Mouse (Mus musculus) hindbrain, embryonic 10.5 days (tissue): ENCODE results near the gene Gm15155. TPM values are rescaled to one million over a fixed set of nuclear protein-coding genes. Genes with fewer than 3 reads are reported as not detected.
"Not testable (repeated sequence)": the region's sequence is repeated elsewhere in the genome, so short reads cannot be mapped to it uniquely, and the experiment has no call there.

ENCODE experiments used
- DNase-seq: peaks from one replicate; pipeline ENCODE4 v3.0.0-alpha.2; 2017; ENCODE audit warnings: low spot score
- H3K27ac ChIP-seq: fragments of 300-500 bp; sonication (generic); 2 replicates; pipeline ENCODE4 v1.5.1; 2016; ENCODE audit warnings: mild to moderate bottlenecking, moderate library complexity
- H3K27me3 ChIP-seq: fragments of 300-500 bp; sonication (generic); 2 replicates; pipeline ENCODE4 v1.6.1; 2016; ENCODE audit warnings: mild to moderate bottlenecking; ENCODE audit not compliant: poor library complexity, insufficient read depth, severe bottlenecking
- H3K36me3 ChIP-seq: fragments of 300-500 bp; sonication (generic); 2 replicates; pipeline ENCODE4 v1.6.1; 2016; ENCODE audit warnings: mild to moderate bottlenecking, moderate library complexity
- H3K4me1 ChIP-seq: fragments of 300-500 bp; sonication (generic); replicated peaks from 2 replicates; pipeline ENCODE4 v1.6.1; 2016; ENCODE audit warnings: mild to moderate bottlenecking
- H3K4me3 ChIP-seq: fragments of 300-500 bp; sonication (generic); 2 replicates; pipeline ENCODE4 v1.5.1; 2016; ENCODE audit warnings: mild to moderate bottlenecking, moderate library complexity
- H3K9me3 ChIP-seq: fragments of 300-500 bp; sonication (generic); 2 replicates; pipeline ENCODE4 v1.6.1; 2016; ENCODE audit warnings: mild to moderate bottlenecking, moderate library complexity
- WGBS: fragments of 180-500 bp; shearing (Covaris S2); methylation state at CpG from one replicate; pipeline ENCODE4 v1.1.7; 2016; 5-methylcytosine and 5-hydroxymethylcytosine counted together
- polyA plus RNA-seq: library from polyadenylated mRNA; unstranded; fragments of >200 nt; fragmentation: Nextera tagmentation; extraction: Ambion mirVana; gene quantifications from 2 replicates; pipeline ENCODE4 v1.2.1, GENCODE M21; 2016

Gene Gm15155
- polyA plus RNA-seq, 1 experiment from 2014 or later: not detected

- Histone ChIP-seq H3K27me3 (no peaks in the 10 kb centered on the region), H3K4me1 (no peaks in the 10 kb centered on the region), H3K4me3 (no peak overlapping the region), H3K36me3 (no peaks in the 10 kb centered on the region), H3K9me3 (no peaks in the 10 kb centered on the region), H3K27ac (no peak overlapping the region)
- WGBS: 11% methylated on average over 1 of the region's 1 CpGs
- peak; percentile 3 for DNase-seq
Observed at GRCm38 (mm10) chrX:155643975-155644374, 19.4 kb downstream of the Gm15155 start.

DNA sequence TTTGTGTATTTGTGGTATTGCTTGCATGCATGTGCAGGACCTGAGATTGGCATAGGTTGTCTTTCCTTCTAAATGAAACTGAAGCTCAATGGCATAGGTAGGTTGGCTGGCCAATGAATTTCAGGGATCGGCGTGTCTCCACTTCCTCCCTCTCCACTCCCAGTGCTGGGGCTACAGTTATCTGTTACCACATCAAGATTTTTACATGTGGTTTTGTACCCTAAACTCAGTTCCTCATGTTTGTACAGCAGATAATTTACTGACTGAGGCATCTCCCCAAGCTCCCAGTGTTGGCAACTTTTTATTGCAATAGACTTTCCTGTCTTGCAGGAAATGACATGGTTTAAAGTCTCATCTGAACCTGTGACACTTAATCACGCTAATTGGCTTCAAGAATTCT, 21.4 kb downstream of the Gm15155 start:
- Histone ChIP-seq H3K9me3 (no peaks in the 10 kb centered on the region), H3K4me3 (no peak overlapping the region), H3K27ac (no peak overlapping the region), H3K27me3 (no peaks in the 10 kb centered on the region), H3K36me3 (no peaks in the 10 kb centered on the region), H3K4me1 (no peaks in the 10 kb centered on the region)
- WGBS: 88% methylated on average over 3 of the region's 3 CpGs
- no peak for DNase-seq

- WGBS: 84% methylated on average over 1 of the region's 1 CpGs
Observed at GRCm38 (mm10) chrX:155657971-155658370, 33.4 kb downstream of the Gm15155 start.

DNA sequence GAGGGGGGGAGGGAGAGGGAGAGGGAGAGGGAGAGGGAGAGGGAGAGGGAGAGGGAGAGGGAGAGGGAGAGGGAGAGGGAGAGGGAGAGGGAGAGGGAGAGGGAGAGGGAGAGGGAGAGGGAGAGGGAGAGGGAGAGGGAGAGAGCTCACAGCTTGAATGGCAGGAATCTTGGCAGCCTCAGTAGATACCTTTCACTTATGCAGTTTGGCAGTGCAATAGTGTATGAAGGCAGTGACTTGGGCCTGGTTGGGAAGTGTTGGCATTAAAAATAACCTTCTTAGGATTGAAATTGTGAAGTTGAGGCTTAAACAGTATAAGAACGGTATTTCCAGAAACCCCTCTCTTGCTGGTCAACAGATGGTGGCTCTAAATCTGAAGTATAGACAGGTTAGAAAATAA, 65.9 kb downstream of the Gm15155 start:
- not testable (repeated sequence) for DNase-seq, H3K4me1 ChIP-seq, H3K36me3 ChIP-seq, H3K4me3 ChIP-seq, H3K9me3 ChIP-seq, H3K27me3 ChIP-seq, H3K27ac ChIP-seq
- WGBS: 87% methylated on average over 1 of the region's 1 CpGs

More at GRCm38 (mm10) chrX:155657971-155658370, 33.4 kb downstream of the Gm15155 start:
- Histone ChIP-seq H3K9me3 (no peaks in the 10 kb centered on the region), H3K4me1 (no peaks in the 10 kb centered on the region), H3K27ac (no peak overlapping the region), H3K27me3 (no peaks in the 10 kb centered on the region), H3K4me3 (no peak overlapping the region), H3K36me3 (no peaks in the 10 kb centered on the region)
- no peak for DNase-seq

DNA sequence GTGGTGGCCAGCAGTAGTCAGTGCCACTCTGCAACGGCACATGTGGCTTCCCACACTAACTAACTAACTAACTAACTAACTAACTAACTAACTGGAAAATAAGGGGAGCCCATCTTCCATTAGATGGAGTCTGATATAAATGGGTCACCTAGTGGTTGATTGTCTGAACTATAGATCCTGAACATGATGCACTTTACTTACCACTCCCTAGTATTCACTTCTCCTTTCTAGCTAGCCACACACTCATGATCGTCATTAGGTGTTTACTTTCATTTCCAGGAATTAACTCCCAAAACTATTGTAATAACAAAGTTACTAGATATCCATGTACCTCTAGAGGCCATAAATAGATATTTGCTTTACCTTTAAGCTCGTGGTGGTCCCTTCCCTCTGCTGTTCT, 99.6 kb downstream of the Gm15155 start:
- Histone ChIP-seq H3K27ac (no peak overlapping the region), H3K36me3 (no peaks in the 10 kb centered on the region), H3K27me3 (no peaks in the 10 kb centered on the region), H3K4me1 (no peaks in the 10 kb centered on the region), H3K9me3 (no peaks in the 10 kb centered on the region), H3K4me3 (no peak overlapping the region)
- DNase-seq: no peak
- 84% methylated on average over 3 of the region's 3 CpGs for WGBS

- WGBS: 83% methylated on average over 1 of the region's 1 CpGs
- no peaks in the 10 kb centered on the region for H3K4me1 ChIP-seq
- no peaks in the 10 kb centered on the region for H3K27me3 ChIP-seq
- H3K36me3 ChIP-seq: no peaks in the 10 kb centered on the region
- no peak for DNase-seq
- no peak overlapping the region for H3K4me3 ChIP-seq
- no peaks in the 10 kb centered on the region for H3K9me3 ChIP-seq
- H3K27ac ChIP-seq: no peak overlapping the region
Observed at GRCm38 (mm10) chrX:155728387-155728786, 103.8 kb downstream of the Gm15155 start.

DNA sequence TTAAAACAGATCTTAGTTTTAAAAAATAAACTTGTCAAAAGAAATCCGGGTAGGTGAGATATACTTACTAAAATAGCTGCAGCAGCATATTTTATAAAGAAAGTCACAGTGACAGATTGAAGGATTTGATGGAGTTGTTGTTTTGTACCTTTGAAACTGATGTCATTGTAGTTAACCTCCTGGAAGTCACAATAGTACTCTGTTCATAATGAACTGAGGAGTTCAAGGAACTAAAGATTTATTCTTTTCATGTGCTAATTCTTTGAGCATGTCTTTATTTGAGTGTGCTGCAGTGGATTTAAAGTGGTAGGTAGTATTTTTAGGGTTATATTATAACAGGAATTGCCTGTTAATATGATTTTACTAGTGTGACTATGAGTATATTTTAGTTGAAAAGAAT, 263.6 kb downstream of the Gm15155 start:
- WGBS: 44% methylated on average over 1 of the region's 1 CpGs
- no peaks in the 10 kb centered on the region for H3K9me3 ChIP-seq

GRCm38 (mm10) chrX:155900040-155900439, 275.5 kb downstream of the Gm15155 start:
- WGBS: 78% methylated on average over 1 of the region's 1 CpGs
- no peaks in the 10 kb centered on the region for H3K4me1 ChIP-seq
- no peak overlapping the region for H3K27ac ChIP-seq
- no peaks in the 10 kb centered on the region for H3K9me3 ChIP-seq
- no peak for DNase-seq
- H3K27me3 ChIP-seq: no peaks in the 10 kb centered on the region
- no peak overlapping the region for H3K4me3 ChIP-seq
- no peaks in the 10 kb centered on the region for H3K36me3 ChIP-seq

More for the DNA sequence above, 263.6 kb downstream of the Gm15155 start:
- Histone ChIP-seq H3K27ac (no peak overlapping the region), H3K36me3 (no peaks in the 10 kb centered on the region), H3K4me1 (no peaks in the 10 kb centered on the region), H3K4me3 (no peak overlapping the region), H3K27me3 (no peaks in the 10 kb centered on the region)
- no peak for DNase-seq

GRCm38 (mm10) chrX:155901742-155902141, 277.2 kb downstream of the Gm15155 start:
- no peak overlapping the region for H3K27ac ChIP-seq
- no peaks in the 10 kb centered on the region for H3K27me3 ChIP-seq
- H3K36me3 ChIP-seq: no peaks in the 10 kb centered on the region
- no peaks in the 10 kb centered on the region for H3K4me1 ChIP-seq
- no peaks in the 10 kb centered on the region for H3K9me3 ChIP-seq
- H3K4me3 ChIP-seq: no peak overlapping the region
- no peak for DNase-seq

DNA sequence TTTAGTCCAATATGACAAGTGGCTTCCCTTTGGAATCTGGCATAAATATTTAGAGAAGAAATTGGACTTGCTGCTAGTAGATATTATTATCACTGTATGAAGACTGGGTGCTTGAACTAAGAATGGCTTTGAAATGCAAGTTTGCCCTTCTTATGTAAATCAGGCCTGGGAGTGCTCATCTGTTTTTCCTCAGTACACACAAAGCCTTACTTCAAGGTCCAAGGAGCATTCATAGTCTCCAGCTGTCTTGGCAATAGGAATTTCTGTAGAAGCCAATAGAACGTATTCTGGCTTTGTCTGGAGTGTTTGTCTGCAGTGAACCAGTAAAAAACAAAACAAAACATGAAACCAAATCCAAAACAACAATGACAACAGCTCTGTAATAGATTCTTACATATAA, 278.6 kb downstream of the Gm15155 start:
- Histone ChIP-seq H3K4me3 (no peak overlapping the region), H3K4me1 (no peaks in the 10 kb centered on the region), H3K36me3 (no peaks in the 10 kb centered on the region), H3K27me3 (no peaks in the 10 kb centered on the region), H3K27ac (no peak overlapping the region), H3K9me3 (no peaks in the 10 kb centered on the region)
- 29% methylated on average over 1 of the region's 1 CpGs for WGBS
- DNase-seq: no peak

DNA sequence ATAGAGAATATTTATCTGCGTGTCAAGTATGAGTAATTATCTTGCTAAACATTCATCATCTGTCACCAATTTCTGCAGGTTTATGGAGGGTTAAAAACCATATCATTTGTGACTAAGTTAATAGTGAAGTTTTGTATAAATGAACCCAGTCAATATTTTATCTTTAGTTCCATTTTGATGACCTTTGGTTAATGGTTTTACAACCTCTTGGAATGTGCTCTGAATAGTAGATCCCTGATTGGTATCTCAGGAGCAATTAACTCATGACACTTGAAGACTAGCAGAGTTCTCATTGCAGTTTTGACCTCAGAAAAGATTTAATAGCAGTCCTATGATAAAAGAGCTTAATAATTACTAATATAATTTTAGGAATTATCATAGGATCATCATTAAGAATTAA, 385.2 kb downstream of the Gm15155 start:
- Histone ChIP-seq H3K36me3 (no peaks in the 10 kb centered on the region), H3K9me3 (no peaks in the 10 kb centered on the region), H3K4me3 (no peak overlapping the region), H3K27me3 (no peaks in the 10 kb centered on the region), H3K27ac (no peak overlapping the region), H3K4me1 (no peaks in the 10 kb centered on the region)
- DNase-seq: no peak
- WGBS: 74% methylated on average over 1 of the region's 1 CpGs

GRCm38 (mm10) chrX:156155776-156156175, 531.2 kb downstream of the Gm15155 start:
- Histone ChIP-seq H3K27me3 (no peaks in the 10 kb centered on the region), H3K4me3 (no peak overlapping the region), H3K27ac (no peak overlapping the region), H3K9me3 (no peaks in the 10 kb centered on the region), H3K4me1 (no peaks in the 10 kb centered on the region), H3K36me3 (no peaks in the 10 kb centered on the region)
- DNase-seq: no peak
- WGBS: 69% methylated on average over 2 of the region's 2 CpGs

- Histone ChIP-seq H3K4me3 (no peak overlapping the region), H3K27ac (no peak overlapping the region), H3K4me1 (no peaks in the 10 kb centered on the region), H3K9me3 (no peaks in the 10 kb centered on the region), H3K27me3 (no peaks in the 10 kb centered on the region), H3K36me3 (no peaks in the 10 kb centered on the region)
- no peak for DNase-seq
Observed at GRCm38 (mm10) chrX:156171587-156171986, 547.0 kb downstream of the Gm15155 start.

DNA sequence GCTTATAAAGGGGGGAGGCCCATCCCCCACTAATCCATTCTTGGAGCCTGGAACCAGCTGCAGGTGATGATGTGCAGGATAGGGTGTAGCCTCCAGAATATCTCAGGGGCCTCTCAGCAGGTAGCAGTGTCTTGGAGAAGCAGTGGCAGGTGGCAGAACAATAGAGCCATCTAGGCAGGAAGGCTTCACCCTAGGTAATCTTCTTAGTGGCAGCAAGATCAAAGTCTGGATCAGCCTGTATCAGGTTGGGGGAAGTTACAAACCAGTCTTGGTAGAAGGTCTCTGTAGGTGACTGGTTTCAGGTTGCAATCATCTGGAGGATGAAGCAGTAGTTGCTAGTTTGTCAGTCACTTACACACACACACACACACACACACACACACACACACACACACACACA, 679.3 kb downstream of the Gm15155 start:
- H3K9me3 ChIP-seq, DNase-seq, H3K36me3 ChIP-seq, H3K27ac ChIP-seq, H3K4me3 ChIP-seq, H3K4me1 ChIP-seq, H3K27me3 ChIP-seq: not testable (repeated sequence)
